Mouse (Mus musculus) kidney, postnatal 14 days (tissue): Measurements from ENCODE around the gene Arhgef26.

ENCODE experiments used
- DNase-seq: peaks from one replicate; pipeline ENCODE4 v3.0.0; 2022; ENCODE audit warnings: mixed read lengths

Gene Arhgef26

GRCm38 (mm10) chr3:62338044-62338443, at the start of gene Arhgef26:
Gene Arhgef26 (plus strand): TSS chr3:62338344.
- no peak for DNase-seq

GRCm38 (mm10) chr3:62310493-62310892, 27.7 kb upstream of the Arhgef26 start:
- DNase-seq = no peak

GRCm38 (mm10) chr3:62311224-62311623, 26.9 kb upstream of the Arhgef26 start:
- no peak for DNase-seq

- DNase-seq = no peak
Measured at GRCm38 (mm10) chr3:62324708-62325107, 13.4 kb upstream of the Arhgef26 start.

GRCm38 (mm10) chr3:62327903-62328302, 10.2 kb upstream of the Arhgef26 start:
- DNase-seq = no peak

GRCm38 (mm10) chr3:62338461-62338853, 313 bp downstream of the Arhgef26 start:
- DNase-seq = no peak

GRCm38 (mm10) chr3:62338854-62339515, 841 bp downstream of the Arhgef26 start:
- DNase-seq = peak; percentile 86

- DNase-seq = peak; percentile 58
Measured at GRCm38 (mm10) chr3:62339516-62340051, 1.4 kb downstream of the Arhgef26 start.

GRCm38 (mm10) chr3:62340154-62340760, 2.1 kb downstream of the Arhgef26 start:
- no peak for DNase-seq

GRCm38 (mm10) chr3:62340861-62341260, 2.7 kb downstream of the Arhgef26 start:
- DNase-seq = peak; percentile 11

GRCm38 (mm10) chr3:62341496-62342205, 3.5 kb downstream of the Arhgef26 start:
- DNase-seq = no peak

GRCm38 (mm10) chr3:62348514-62349217, 10.5 kb downstream of the Arhgef26 start:
- DNase-seq = no peak

- DNase-seq = no peak
Measured at GRCm38 (mm10) chr3:62349218-62349897, 11.2 kb downstream of the Arhgef26 start.

- DNase-seq = no peak
Measured at GRCm38 (mm10) chr3:62352071-62352470, 13.9 kb downstream of the Arhgef26 start.

GRCm38 (mm10) chr3:62352876-62353275, 14.7 kb downstream of the Arhgef26 start:
- no peak for DNase-seq

GRCm38 (mm10) chr3:62367882-62368281, 29.7 kb downstream of the Arhgef26 start:
- DNase-seq = no peak

GRCm38 (mm10) chr3:62372841-62373240, 34.7 kb downstream of the Arhgef26 start:
- DNase-seq = peak; percentile 8

- peak; percentile 56 for DNase-seq
Measured at GRCm38 (mm10) chr3:62374346-62374745, 36.2 kb downstream of the Arhgef26 start.

GRCm38 (mm10) chr3:62374831-62375230, 36.7 kb downstream of the Arhgef26 start:
- peak; percentile 81 for DNase-seq

- DNase-seq = no peak
Measured at GRCm38 (mm10) chr3:62376719-62377118, 38.6 kb downstream of the Arhgef26 start.

GRCm38 (mm10) chr3:62379946-62380345, 41.8 kb downstream of the Arhgef26 start:
- no peak for DNase-seq

GRCm38 (mm10) chr3:62380420-62380819, 42.3 kb downstream of the Arhgef26 start:
- DNase-seq = no peak
